Mouse (Mus musculus) CH12.LX (cell line): ENCODE data around the gene Mpped1. TPM values are rescaled to one million over a fixed set of nuclear protein-coding genes. Genes with fewer than 3 reads are reported as not detected.

Experiments used
- DNase-seq: peaks from one replicate; pipeline ENCODE4 v3.0.0-alpha.2; 2013; ENCODE audit errors: extremely low read depth
- H3K27ac ChIP-seq: 2 replicates; pipeline ENCODE4 v1.5.1; 2012; ENCODE audit warnings: low read depth, mild to moderate bottlenecking, control low read depth, moderate library complexity; ENCODE audit not compliant: insufficient read depth
- H3K27me3 ChIP-seq: replicated peaks from 2 replicates; pipeline ENCODE3; 2012; ENCODE audit warnings: inconsistent platforms
- H3K36me3 ChIP-seq, 2 experiments: replicated peaks in 1 of 2; 2 replicates each; pipeline versions ENCODE3 to v1.6.1; 2012; ENCODE audit warnings: inconsistent platforms in 1 of 2, low read length in 1 of 2, mild to moderate bottlenecking in 1 of 2, mixed read lengths in 1 of 2, moderate library complexity in 1 of 2; ENCODE audit not compliant: control insufficient read depth in 1 of 2, insufficient read depth in 1 of 2
- H3K4me1 ChIP-seq, 2 experiments: 2 replicates each; pipeline ENCODE4 v1.6.1; 2012; ENCODE audit warnings: inconsistent platforms in 1 of 2, moderate library complexity in 1 of 2; ENCODE audit not compliant: insufficient read depth in 2 of 2, control insufficient read depth in 1 of 2
- H3K4me2 ChIP-seq: 2 replicates; pipeline ENCODE4 v1.6.1; 2012; ENCODE audit warnings: low read depth, mild to moderate bottlenecking, control low read depth; ENCODE audit not compliant: poor library complexity, insufficient read depth, severe bottlenecking
- H3K4me3 ChIP-seq, 3 experiments: fragments of 150-350 bp in 1 of 3; sonication (generic) in 1 of 3; replicated peaks in 1 of 3; 2 replicates each; pipeline versions ENCODE3 to v1.5.1; 2011 to 2012; ENCODE audit warnings: low read depth in 2 of 3, low read length in 2 of 3, mild to moderate bottlenecking in 2 of 3, moderate library complexity in 2 of 3, control low read depth in 1 of 3, improper control_type of control experiment in 1 of 3, inconsistent platforms in 1 of 3, mixed read lengths in 1 of 3; ENCODE audit not compliant: poor library complexity in 1 of 3
- H3K79me2 ChIP-seq: replicated peaks from 2 replicates; pipeline ENCODE4 v1.6.1; 2012; ENCODE audit warnings: mild to moderate bottlenecking, moderate library complexity; ENCODE audit not compliant: control insufficient read depth, poor library complexity, insufficient read depth, severe bottlenecking; ENCODE audit errors: extremely low read depth
- H3K9ac ChIP-seq: 2 replicates; pipeline ENCODE4 v1.6.1; 2012; ENCODE audit warnings: low read depth, mild to moderate bottlenecking, control low read depth, moderate library complexity; ENCODE audit not compliant: insufficient read depth
- H3K9me3 ChIP-seq: replicated peaks from 2 replicates; pipeline ENCODE3; 2012; ENCODE audit warnings: low read length, inconsistent platforms, mixed read lengths
- BHLHE40 ChIP-seq: IDR thresholded peaks from 2 replicates; pipeline ENCODE4 v1.6.1; 2011; ENCODE audit warnings: mild to moderate bottlenecking, low read depth, low read length, improper control_type of control experiment
- CHD1 ChIP-seq: IDR thresholded peaks from 2 replicates; pipeline ENCODE4 v1.6.1; 2012; ENCODE audit warnings: low read depth, low read length, improper control_type of control experiment, inconsistent platforms
- CTCF ChIP-seq, 2 experiments: IDR thresholded peaks in 1 of 2; conservative IDR thresholded peaks in 1 of 2; 2 replicates each; pipeline ENCODE4 v1.5.1; 2011 to 2012; ENCODE audit warnings: low read depth in 2 of 2, low read length in 2 of 2, improper control_type of control experiment in 1 of 2, inconsistent platforms in 1 of 2, mild to moderate bottlenecking in 1 of 2, moderate library complexity in 1 of 2
- ELF1 ChIP-seq: IDR thresholded peaks from 2 replicates; pipeline ENCODE4 v1.6.1; 2014; ENCODE audit warnings: low read depth, mild to moderate bottlenecking, inconsistent platforms, low read length, improper control_type of control experiment
- EP300 ChIP-seq: IDR thresholded peaks from 2 replicates; pipeline ENCODE4 v1.6.1; 2011; ENCODE audit warnings: low read length, improper control_type of control experiment
- ETS1 ChIP-seq: conservative IDR thresholded peaks from 2 replicates; pipeline ENCODE4 v1.6.1; 2012; ENCODE audit warnings: low read depth, mild to moderate bottlenecking, inconsistent platforms, low read length, improper control_type of control experiment, moderate library complexity
- IRF4 ChIP-seq: IDR thresholded peaks from 2 replicates; pipeline ENCODE4 v1.6.1; 2014; ENCODE audit warnings: low read depth, mild to moderate bottlenecking, inconsistent platforms, low read length, improper control_type of control experiment
- JUN ChIP-seq: IDR thresholded peaks from 2 replicates; pipeline ENCODE4 v1.6.1; 2011; ENCODE audit warnings: low read depth, mild to moderate bottlenecking, low read length, improper control_type of control experiment, moderate library complexity; ENCODE audit not compliant: insufficient read depth
- MAFK ChIP-seq: IDR thresholded peaks from 2 replicates; pipeline ENCODE4 v1.6.1; 2011; ENCODE audit warnings: low read length, improper control_type of control experiment; ENCODE audit not compliant: insufficient replicate concordance
- MXI1 ChIP-seq: IDR thresholded peaks from 2 replicates; pipeline ENCODE4 v1.6.1; 2011; ENCODE audit warnings: mild to moderate bottlenecking, low read depth, low read length, improper control_type of control experiment
- MYC ChIP-seq: IDR thresholded peaks from 2 replicates; pipeline ENCODE4 v1.6.1; 2011; ENCODE audit warnings: low read depth, mild to moderate bottlenecking, improper control_type of control experiment, low read length
- NRF1 ChIP-seq: IDR thresholded peaks from 2 replicates; pipeline ENCODE4 v1.6.1; 2014; ENCODE audit warnings: low read depth, mild to moderate bottlenecking, inconsistent platforms, low read length, improper control_type of control experiment, moderate library complexity
- PAX5 ChIP-seq: IDR thresholded peaks from 2 replicates; pipeline ENCODE4 v1.6.1; 2012; ENCODE audit warnings: low read length, inconsistent platforms, mixed read lengths
- POLR2A ChIP-seq: IDR thresholded peaks from 2 replicates; pipeline ENCODE4 v1.6.1; 2011; ENCODE audit warnings: low read depth, mild to moderate bottlenecking, improper control_type of control experiment, low read length
- RAD21 ChIP-seq: IDR thresholded peaks from 2 replicates; pipeline ENCODE4 v1.6.1; 2011; ENCODE audit warnings: low read depth, mild to moderate bottlenecking, low read length, improper control_type of control experiment, moderate library complexity
- RCOR1 ChIP-seq: conservative IDR thresholded peaks from 2 replicates; pipeline ENCODE4 v1.6.1; 2012; ENCODE audit warnings: low read depth, mild to moderate bottlenecking, inconsistent platforms, low read length, improper control_type of control experiment
- SMC3 ChIP-seq: IDR thresholded peaks from 2 replicates; pipeline ENCODE4 v1.6.1; 2011; ENCODE audit warnings: low read depth, low read length, improper control_type of control experiment
- UBTF ChIP-seq: IDR thresholded peaks from 2 replicates; pipeline ENCODE4 v1.6.1; 2012; ENCODE audit warnings: low read depth, mild to moderate bottlenecking, inconsistent platforms, low read length, improper control_type of control experiment, moderate library complexity
- USF1 ChIP-seq: IDR thresholded peaks from 2 replicates; pipeline ENCODE4 v1.6.1; 2014; ENCODE audit warnings: low read depth, mild to moderate bottlenecking, inconsistent platforms, low read length, improper control_type of control experiment
- ZC3H11A ChIP-seq: IDR thresholded peaks from 2 replicates; pipeline ENCODE4 v1.6.1; 2012; ENCODE audit warnings: low read depth, mild to moderate bottlenecking, inconsistent platforms, low read length, improper control_type of control experiment
- ZKSCAN1 ChIP-seq: IDR thresholded peaks from 2 replicates; pipeline ENCODE4 v1.6.1; 2012; ENCODE audit warnings: low read depth, inconsistent platforms, low read length, improper control_type of control experiment, borderline replicate concordance
- ZMIZ1 ChIP-seq: IDR thresholded peaks from 2 replicates; pipeline ENCODE4 v1.6.1; 2012; ENCODE audit warnings: low read depth, mild to moderate bottlenecking, inconsistent platforms, low read length, improper control_type of control experiment
- ZNF384 ChIP-seq: IDR thresholded peaks from 2 replicates; pipeline ENCODE4 v1.6.1; 2012; ENCODE audit warnings: low read depth, low read length, improper control_type of control experiment, inconsistent platforms
- dilution Hi-C: fragments of 300-500 bp; cut with MboI; formaldehyde crosslinking; loops from 2 replicates; pipeline ENCODE4 v1.14.3; 2020; ENCODE audit warnings: low sequenced_read_pairs; ENCODE audit not compliant: extremely low pct_unique_long_range_greater_than_20kb, extremely low pct_ligation_motif_present
- in situ Hi-C: fragments of 300-500 bp; cut with MboI; formaldehyde crosslinking; loops from 3 replicates; pipeline ENCODE4 v1.14.3; 2019; ENCODE audit warnings: low sequenced_read_pairs, low pct_ligation_motif_present, low pct_unique_long_range_greater_than_20kb, mixed read lengths
- polyA plus RNA-seq: library from polyadenylated mRNA; unstranded; fragments of >175 nt; gene quantifications from 2 replicates; pipeline ENCODE4 v1.2.1, GENCODE M21; 2012; ENCODE audit warnings: low read depth; ENCODE audit not compliant: insufficient read length
- total RNA-seq, 2 experiments: library from RNA; depleted of rRNA; stranded (reverse); fragments of 300-350 nt in 1 of 2; fragments of >200 nt in 1 of 2; gene quantifications; 2 replicates each; pipeline ENCODE4 v1.2.3; 2012 to 2014

Gene Mpped1
- total and polyA plus RNA-seq, 3 experiments: 0.07 to 0.42 TPM; not detected in 1

DNA sequence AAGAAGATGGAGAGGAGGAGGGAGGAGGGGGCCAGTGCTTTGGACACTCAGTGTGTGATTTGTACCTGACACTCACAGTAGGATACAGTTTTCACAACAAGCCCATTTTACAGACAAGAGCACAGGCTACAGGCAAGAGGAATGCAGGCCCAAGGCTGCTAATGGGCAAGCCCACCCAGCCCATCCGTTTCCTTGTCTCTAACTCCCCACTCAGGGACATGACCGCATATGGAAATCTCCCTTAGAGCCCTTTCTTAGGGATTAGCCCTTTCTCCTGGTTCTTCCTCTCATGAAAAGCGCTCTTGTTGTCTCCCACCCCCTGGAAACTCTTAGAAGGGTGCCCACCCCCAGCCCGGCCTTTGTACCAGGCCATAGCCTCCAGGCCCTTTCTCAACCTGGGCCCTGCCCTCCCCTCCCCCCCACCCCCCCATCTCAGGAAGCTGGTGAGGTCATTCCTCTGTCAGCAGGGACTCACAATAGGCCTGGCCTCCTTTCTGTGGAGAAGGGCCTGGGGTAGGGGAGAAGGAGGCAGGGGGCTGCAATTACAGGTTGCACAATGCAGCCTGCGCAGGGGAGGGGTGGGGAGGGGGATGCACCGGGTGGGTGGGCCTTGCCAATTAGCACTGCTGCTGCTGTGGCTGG is 13.8 kb upstream of the Mpped1 start:
- no peaks in the 10 kb centered on the region for H3K79me2 ChIP-seq
- DNase-seq: no peak
- no peaks in the 10 kb centered on the region for H3K36me3 ChIP-seq
- in situ Hi-C loops: no loop called here
- H3K27ac ChIP-seq: no peak overlapping the region
- no peak overlapping the region for H3K4me2 ChIP-seq
- no peak overlapping the region for H3K9ac ChIP-seq
- H3K4me3 ChIP-seq: no peak overlapping the region
- no peaks in the 10 kb centered on the region for H3K4me1 ChIP-seq
- peaks cover 86% of the 10 kb centered on the region for H3K27me3 ChIP-seq
- TF ChIP-seq RCOR1 (no peak), MAFK (no peak), ZKSCAN1 (no peak), JUN (no peak), PAX5 (no peak), NRF1 (no peak), UBTF (no peak), SMC3 (no peak), MXI1 (no peak), EP300 (no peak), POLR2A (no peak), BHLHE40 (no peak), RAD21 (no peak)
- TF ChIP-seq, all 38 proteins: peak for 0
- no peaks in the 10 kb centered on the region for H3K9me3 ChIP-seq
- dilution Hi-C loops: no loop called here

- no peak for TF ChIP-seq CTCF (conservative IDR thresholded peaks at IDR 0.05 in 1 of 2, IDR thresholded peaks at IDR 0.05 in 1 of 2; ENCODE audit: low read depth in 2 of 2, low read length in 2 of 2)
- TF ChIP-seq JUN: no peak
- TF ChIP-seq POLR2A: no peak
- TF ChIP-seq ZNF384: no peak
- no peak for TF ChIP-seq CHD1
- no peak for TF ChIP-seq ZMIZ1
- no peak for TF ChIP-seq NRF1
- TF ChIP-seq ETS1: no peak
- TF ChIP-seq ELF1: no peak
- no peak for TF ChIP-seq SMC3
- no peak for TF ChIP-seq UBTF
- no peak for TF ChIP-seq ZKSCAN1
- TF ChIP-seq MYC: no peak
- TF ChIP-seq IRF4: no peak
- no peak for TF ChIP-seq ZC3H11A
- no peak for TF ChIP-seq BHLHE40
- TF ChIP-seq USF1: no peak
- TF ChIP-seq, all 38 proteins: peak for 0
- in situ Hi-C loops (no loop called here), dilution Hi-C loops (no loop called here)
- no peak overlapping the region for H3K4me2 ChIP-seq
- H3K4me1 ChIP-seq: no peaks in the 10 kb centered on the region
- H3K79me2 ChIP-seq: no peaks in the 10 kb centered on the region
- no peak for DNase-seq
- no peaks in the 10 kb centered on the region for H3K9me3 ChIP-seq
- peaks cover 92% of the 10 kb centered on the region for H3K27me3 ChIP-seq
- no peak overlapping the region for H3K4me3 ChIP-seq
- no peaks in the 10 kb centered on the region for H3K36me3 ChIP-seq
- no peak overlapping the region for H3K9ac ChIP-seq
- H3K27ac ChIP-seq: no peak overlapping the region
These were observed 7.8 kb upstream of the Mpped1 start for GRCm38 (mm10) chr15:83771346-83772053.
